Mouse (Mus musculus) embryonic fibroblast, embryonic 13.5 days (primary cell): ENCODE results near the gene Pcyt2.

Experiments
- CTCF ChIP-seq: IDR thresholded peaks from 2 replicates; pipeline ENCODE4 v1.5.1; 2011; ENCODE audit warnings: mild to moderate bottlenecking, control low read depth, low read length, moderate library complexity, borderline replicate concordance; ENCODE audit not compliant: insufficient read depth
- POLR2A ChIP-seq: IDR thresholded peaks from 2 replicates; pipeline ENCODE4 v1.6.1; 2011; ENCODE audit warnings: low read depth, mild to moderate bottlenecking, control low read depth, low read length, moderate library complexity

DNA sequence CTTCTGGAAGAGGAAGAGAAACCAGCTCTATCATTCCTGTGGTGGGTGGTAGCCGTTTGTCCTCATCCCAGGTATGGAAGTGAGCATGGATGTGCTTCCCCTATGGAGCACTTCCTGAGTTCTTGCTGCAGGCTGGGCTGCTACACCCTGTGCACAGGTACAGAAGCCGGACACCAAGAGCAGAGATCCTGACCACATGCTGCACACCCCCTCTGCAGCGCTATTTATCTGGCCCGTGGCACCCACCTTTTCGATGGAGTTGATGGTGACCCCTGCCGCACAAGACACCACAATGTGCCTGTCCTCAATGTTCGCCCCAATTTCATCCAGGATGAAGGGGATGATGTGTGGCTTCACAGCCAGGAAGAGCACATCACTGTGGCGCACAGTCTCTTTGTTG, 24.1 kb upstream of the Pcyt2 start:
- TF ChIP-seq CTCF, result no peak
- no peak for TF ChIP-seq POLR2A
